Mouse (Mus musculus) adipocyte (in vitro differentiated cells): ENCODE results near the gene Hps3.
A peak's percentile ranks its signal among the peaks of the same experiment; 100 is the strongest.
"Not testable (repeated sequence)": the region's sequence is repeated elsewhere in the genome, so short reads cannot be mapped to it uniquely, and the experiment has no call there.

Experiments
- DNase-seq: peaks from one replicate; pipeline ENCODE4 v3.0.0-alpha.2; 2016; ENCODE audit warnings: low spot score

Gene Hps3

GRCm38 (mm10) chr3:20034719-20035404, at the start of gene Hps3:
Gene Hps3 (minus strand): TSS chr3:20035315.
- DNase-seq: peak; percentile 88

- DNase-seq: no peak
Measured at GRCm38 (mm10) chr3:20082161-20082560, 47.0 kb upstream of the Hps3 start.

- DNase-seq: peak; percentile 31
Measured at GRCm38 (mm10) chr3:20076145-20077053, 41.3 kb upstream of the Hps3 start.

- DNase-seq: peak; percentile 30
Measured at GRCm38 (mm10) chr3:20058197-20058541, 23.1 kb upstream of the Hps3 start.

- DNase-seq: peak; percentile 96
Measured at GRCm38 (mm10) chr3:20057306-20058196, 22.4 kb upstream of the Hps3 start, which contains the start of gene Hltf. Gene Hltf (plus strand): TSS chr3:20057811.

- not testable (repeated sequence) for DNase-seq
Measured at GRCm38 (mm10) chr3:20044736-20045135, 9.6 kb upstream of the Hps3 start.

GRCm38 (mm10) chr3:20041461-20041860, 6.3 kb upstream of the Hps3 start:
- DNase-seq: not testable (repeated sequence)

- no peak for DNase-seq
Measured at GRCm38 (mm10) chr3:20036069-20036468, 954 bp upstream of the Hps3 start.

- peak; percentile 10 for DNase-seq
Measured at GRCm38 (mm10) chr3:20033761-20034718, 1.1 kb downstream of the Hps3 start.

GRCm38 (mm10) chr3:20030807-20031206, 4.3 kb downstream of the Hps3 start:
- no peak for DNase-seq

- no peak for DNase-seq
Measured at GRCm38 (mm10) chr3:20028640-20029039, 6.5 kb downstream of the Hps3 start.

- no peak for DNase-seq
Measured at GRCm38 (mm10) chr3:20027788-20028187, 7.3 kb downstream of the Hps3 start.

- DNase-seq: no peak
Measured at GRCm38 (mm10) chr3:20026996-20027689, 8.0 kb downstream of the Hps3 start.

GRCm38 (mm10) chr3:20026481-20026880, 8.6 kb downstream of the Hps3 start:
- DNase-seq: no peak

GRCm38 (mm10) chr3:20023832-20024231, 11.3 kb downstream of the Hps3 start:
- DNase-seq: no peak

- no peak for DNase-seq
Measured at GRCm38 (mm10) chr3:20018076-20018475, 17.0 kb downstream of the Hps3 start.

GRCm38 (mm10) chr3:20014454-20014853, 20.7 kb downstream of the Hps3 start:
- no peak for DNase-seq

- DNase-seq: not testable (repeated sequence)
Measured at GRCm38 (mm10) chr3:20010905-20011304, 24.2 kb downstream of the Hps3 start.

GRCm38 (mm10) chr3:20010464-20010863, 24.7 kb downstream of the Hps3 start:
- no peak for DNase-seq

GRCm38 (mm10) chr3:20007759-20008158, 27.4 kb downstream of the Hps3 start:
- no peak for DNase-seq
